Mouse (Mus musculus) activated CD4-positive, CD25-positive, alpha-beta regulatory T cell (primary cell): Measurements from ENCODE around the gene Top2b. TPM values are rescaled to one million over a fixed set of nuclear protein-coding genes. Genes with fewer than 3 reads are reported as not detected.

ENCODE experiments used
- polyA plus RNA-seq, 2 experiments: library from polyadenylated mRNA; unstranded; fragments of 100-300 nt; shearing (Covaris generic); gene quantifications; one replicate each; pipeline ENCODE4 v1.2.1; 2017

The Top2b gene
- polyA plus RNA-seq: 100 to 1,000 TPM; 168 to 192 TPM

DNA sequence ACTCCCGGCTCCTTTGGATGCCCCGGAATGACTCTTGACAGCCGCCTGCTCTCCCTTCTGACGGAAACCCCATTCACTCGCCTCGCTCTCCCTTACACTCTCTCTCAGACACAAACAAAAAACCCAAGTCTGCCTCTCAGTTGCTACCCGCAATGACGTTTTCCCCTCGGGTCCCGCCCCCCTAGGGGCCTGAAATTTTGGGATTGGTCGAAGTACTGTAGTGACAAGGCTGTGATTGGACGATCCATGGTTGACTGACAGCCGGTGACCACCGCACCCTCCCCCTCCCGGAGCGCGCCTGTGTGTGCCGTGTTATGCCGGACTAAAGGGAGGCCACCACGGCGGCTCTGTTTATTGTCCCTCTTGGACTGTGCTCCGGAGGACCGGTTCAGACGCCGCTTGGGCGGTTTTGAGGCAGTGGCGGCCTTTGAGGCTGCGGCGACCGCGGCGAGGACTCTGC, at the start of gene Top2b:
Gene Top2b, plus strand, starts transcription at position 302 of the 460 bp plus-strand sequence.

Other genes starting within 250 kb of the Top2b start
- 100 to 1,000 TPM in 1 of 2 experiments, 10 to 100 TPM in 1; 78.9 to 102 TPM for gene Ngly1, start 115.9 kb upstream of the Top2b start, polyA plus RNA-seq
- gene Oxsm, start 115.4 kb upstream of the Top2b start, polyA plus RNA-seq: 1 to 10 TPM; 5.4 to 6.9 TPM